Mouse (Mus musculus) midbrain, embryonic 11.5 days (tissue): ENCODE data around the gene Anxa9. TPM values are rescaled to one million over a fixed set of nuclear protein-coding genes. Genes with fewer than 3 reads are reported as not detected.
"Not testable (repeated sequence)": the region's sequence is repeated elsewhere in the genome, so short reads cannot be mapped to it uniquely, and the experiment has no call there.

Source experiments
- ATAC-seq: fragments of 200-750 bp; cut with Nextera tagmentation; 2 replicates; pipeline ENCODE4 v1.8.0; 2017; ENCODE audit warnings: moderate TSS enrichment, moderate library complexity; ENCODE audit not compliant: low FRiP score
- DNase-seq: peaks from one replicate; pipeline ENCODE4 v3.0.0; 2015; ENCODE audit warnings: low spot score; ENCODE audit errors: missing footprints
- H3K27ac ChIP-seq: fragments of 300-500 bp; sonication (generic); 2 replicates; pipeline ENCODE4 v1.5.1; 2014; ENCODE audit warnings: low read depth, low read length
- H3K27me3 ChIP-seq: fragments of 300-500 bp; sonication (generic); 2 replicates; pipeline ENCODE4 v1.6.1; 2014; ENCODE audit warnings: mild to moderate bottlenecking, low read length, moderate library complexity, mixed read lengths; ENCODE audit not compliant: control insufficient read depth, insufficient read depth
- H3K36me3 ChIP-seq: fragments of 300-500 bp; sonication (generic); 2 replicates; pipeline ENCODE4 v1.6.1; 2014; ENCODE audit warnings: mild to moderate bottlenecking, low read length, moderate library complexity, mixed read lengths; ENCODE audit not compliant: control insufficient read depth, insufficient read depth
- H3K4me1 ChIP-seq: fragments of 300-500 bp; sonication (generic); 2 replicates; pipeline ENCODE4 v1.6.1; 2014; ENCODE audit warnings: low read length; ENCODE audit not compliant: control insufficient read depth, insufficient read depth
- H3K4me2 ChIP-seq: fragments of 300-500 bp; sonication (generic); 2 replicates; pipeline ENCODE4 v1.6.1; 2014; ENCODE audit warnings: mild to moderate bottlenecking, moderate library complexity
- H3K4me3 ChIP-seq: fragments of 300-500 bp; sonication (generic); 2 replicates; pipeline ENCODE4 v1.5.1; 2014; ENCODE audit warnings: low read depth, low read length
- H3K9ac ChIP-seq: fragments of 300-500 bp; sonication (generic); 2 replicates; pipeline ENCODE4 v1.6.1; 2014; ENCODE audit warnings: low read length
- H3K9me3 ChIP-seq: fragments of 300-500 bp; sonication (generic); 2 replicates; pipeline ENCODE4 v1.6.1; 2016; ENCODE audit warnings: low read length; ENCODE audit not compliant: control insufficient read depth
- WGBS: fragments of 180-500 bp; shearing (Covaris S2); extraction: QIAGEN DNeasy Blood & Tissue Kit; methylation state at CpG from one replicate; pipeline ENCODE4 v1.1.7; 2014; 5-methylcytosine and 5-hydroxymethylcytosine counted together
- polyA plus RNA-seq: library from polyadenylated mRNA; unstranded; fragments of >200 nt; fragmentation: Nextera tagmentation; extraction: Ambion mirVana; gene quantifications from 2 replicates; pipeline ENCODE4 v1.2.1, GENCODE M21; 2014

Gene Anxa9
- 0.87 and 1.3 TPM in 2 replicates for polyA plus RNA-seq

GRCm38 (mm10) chr3:95307100-95307499 lies at the start of gene Anxa9:
Gene Anxa9 (minus strand): TSS chr3:95307176.
- Histone ChIP-seq H3K4me3 (no peak within 1 kb of the TSS), H3K36me3 (no peaks in the 10 kb centered on the region), H3K27ac (no peak within 1 kb of the TSS), H3K4me1 (no peaks in the 10 kb centered on the region), H3K27me3 (no peaks in the 10 kb centered on the region), H3K9me3 (no peaks in the 10 kb centered on the region), H3K9ac (no peak within 1 kb of the TSS), H3K4me2 (no peak within 1 kb of the TSS)
- WGBS: 68% methylated on average over 7 of the region's 7 CpGs
- no peak for DNase-seq
- ATAC-seq: no peak

GRCm38 (mm10) chr3:95355911-95356544 lies 49.1 kb upstream of the Anxa9 start:
- Histone ChIP-seq H3K4me3 (peak overlapping the region; percentile 53), H3K9ac (peak overlapping the region; percentile 59; the same call in 1 of the 2 replicates), H3K36me3 (peaks cover 10% of the 10 kb centered on the region; the same call in 1 of the 2 replicates), H3K4me2 (peak overlapping the region; percentile 33)
- H3K4me1 ChIP-seq, H3K27ac ChIP-seq, ATAC-seq, H3K9me3 ChIP-seq, DNase-seq, H3K27me3 ChIP-seq: not testable (repeated sequence)
- 25% methylated on average over 6 of the region's 19 CpGs for WGBS

DNA sequence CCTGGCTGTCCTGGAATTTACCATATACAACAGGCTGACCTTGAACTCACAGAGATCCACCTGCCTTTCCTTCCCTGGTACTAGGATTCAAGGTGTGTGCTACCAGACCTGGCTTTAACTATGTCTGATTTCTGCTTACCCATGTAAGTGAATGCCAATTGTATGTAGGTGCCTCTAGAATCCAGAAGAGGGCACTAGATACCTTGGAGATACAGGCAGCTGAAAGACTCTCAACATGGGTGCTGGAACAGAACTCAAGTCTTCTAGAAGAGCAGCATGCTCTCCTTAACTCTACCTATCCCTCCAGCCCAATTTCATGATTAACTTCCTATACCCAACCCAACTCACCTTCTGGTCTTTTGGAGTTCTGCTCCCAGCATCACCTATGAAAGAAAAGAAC lies 42.5 kb upstream of the Anxa9 start:
- Histone ChIP-seq H3K27ac (no peak overlapping the region), H3K36me3 (peaks cover 37% of the 10 kb centered on the region), H3K4me1 (no peaks in the 10 kb centered on the region), H3K27me3 (no peaks in the 10 kb centered on the region), H3K9ac (no peak overlapping the region), H3K4me2 (no peak overlapping the region), H3K9me3 (peaks cover 5% of the 10 kb centered on the region; the same call in 1 of the 2 replicates), H3K4me3 (no peak overlapping the region)
- DNase-seq: no peak
- ATAC-seq: no peak

DNA sequence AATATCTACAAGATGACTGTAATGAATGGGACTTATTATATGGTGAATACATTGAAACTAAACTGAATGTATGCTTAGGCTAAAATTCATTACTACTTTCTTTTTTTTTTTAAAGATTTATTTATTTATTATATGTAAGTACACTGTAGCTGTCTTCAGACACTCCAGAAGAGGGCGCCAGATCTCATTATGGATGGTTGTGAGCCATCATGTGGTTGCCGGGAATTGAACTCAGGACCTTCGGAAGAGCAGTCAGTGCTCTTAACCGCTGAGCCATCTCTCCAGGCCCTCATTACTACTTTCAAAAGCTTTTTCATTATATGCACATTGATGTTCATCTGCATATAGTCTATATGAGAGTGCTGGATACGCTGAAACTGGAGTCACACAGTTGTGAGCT lies 41.4 kb upstream of the Anxa9 start:
- H3K36me3 ChIP-seq: peaks cover 37% of the 10 kb centered on the region
- not testable (repeated sequence) for H3K4me1 ChIP-seq, H3K27ac ChIP-seq, ATAC-seq, H3K4me3 ChIP-seq, H3K4me2 ChIP-seq, H3K27me3 ChIP-seq, H3K9ac ChIP-seq, H3K9me3 ChIP-seq
- DNase-seq: peak; percentile 14
- WGBS: 98% methylated on average over 5 of the region's 5 CpGs

- peaks cover 36% of the 10 kb centered on the region for H3K36me3 ChIP-seq
- WGBS: 93% methylated on average over 7 of the region's 7 CpGs
- ATAC-seq (no peak), DNase-seq (no peak)
- no peak overlapping the region for H3K27ac ChIP-seq
- H3K27me3 ChIP-seq: no peaks in the 10 kb centered on the region
- H3K4me1 ChIP-seq: no peaks in the 10 kb centered on the region
- no peak overlapping the region for H3K4me2 ChIP-seq
- H3K4me3 ChIP-seq: no peak overlapping the region
- H3K9me3 ChIP-seq: peaks cover 5% of the 10 kb centered on the region; the same call in 1 of the 2 replicates
- H3K9ac ChIP-seq: no peak overlapping the region
Measured at GRCm38 (mm10) chr3:95346454-95346853, 39.5 kb upstream of the Anxa9 start.

GRCm38 (mm10) chr3:95343356-95344000 lies 36.5 kb upstream of the Anxa9 start:
- H3K36me3 ChIP-seq: peaks cover 48% of the 10 kb centered on the region
- H3K27ac ChIP-seq, H3K9ac ChIP-seq, DNase-seq, H3K4me3 ChIP-seq, H3K27me3 ChIP-seq, ATAC-seq, H3K4me1 ChIP-seq, H3K9me3 ChIP-seq, H3K4me2 ChIP-seq: not testable (repeated sequence)
- WGBS: 93% methylated on average over 9 of the region's 9 CpGs

GRCm38 (mm10) chr3:95338251-95338650 lies 31.3 kb upstream of the Anxa9 start:
- Histone ChIP-seq H3K4me3 (no peak overlapping the region), H3K27me3 (no peaks in the 10 kb centered on the region), H3K36me3 (peaks cover 58% of the 10 kb centered on the region), H3K9ac (no peak overlapping the region), H3K4me1 (no peaks in the 10 kb centered on the region), H3K4me2 (no peak overlapping the region), H3K9me3 (no peaks in the 10 kb centered on the region), H3K27ac (no peak overlapping the region)
- no peak for DNase-seq
- ATAC-seq: no peak
- WGBS: 92% methylated on average over 4 of the region's 4 CpGs

GRCm38 (mm10) chr3:95337345-95337744 lies 30.4 kb upstream of the Anxa9 start:
- Histone ChIP-seq H3K9me3 (no peaks in the 10 kb centered on the region), H3K9ac (no peak overlapping the region), H3K36me3 (peaks cover 58% of the 10 kb centered on the region), H3K4me3 (no peak overlapping the region), H3K4me1 (no peaks in the 10 kb centered on the region), H3K27me3 (no peaks in the 10 kb centered on the region), H3K4me2 (no peak overlapping the region), H3K27ac (no peak overlapping the region)
- 90% methylated on average over 4 of the region's 4 CpGs for WGBS
- ATAC-seq (no peak), DNase-seq (no peak)

- H3K27ac ChIP-seq: no peak overlapping the region
- ATAC-seq: no peak
- WGBS: 85% methylated on average over 1 of the region's 1 CpGs
- no peak for DNase-seq
- H3K9me3 ChIP-seq: no peaks in the 10 kb centered on the region
- H3K4me3 ChIP-seq: no peak overlapping the region
- no peaks in the 10 kb centered on the region for H3K27me3 ChIP-seq
- peaks cover 32% of the 10 kb centered on the region for H3K36me3 ChIP-seq
- H3K4me2 ChIP-seq: no peak overlapping the region
- no peak overlapping the region for H3K9ac ChIP-seq
- no peaks in the 10 kb centered on the region for H3K4me1 ChIP-seq
Measured at GRCm38 (mm10) chr3:95331528-95331927, 24.6 kb upstream of the Anxa9 start.
